Comparison of ENCODE assay signal across 10 mouse cellular contexts in the genomic region with DNA sequence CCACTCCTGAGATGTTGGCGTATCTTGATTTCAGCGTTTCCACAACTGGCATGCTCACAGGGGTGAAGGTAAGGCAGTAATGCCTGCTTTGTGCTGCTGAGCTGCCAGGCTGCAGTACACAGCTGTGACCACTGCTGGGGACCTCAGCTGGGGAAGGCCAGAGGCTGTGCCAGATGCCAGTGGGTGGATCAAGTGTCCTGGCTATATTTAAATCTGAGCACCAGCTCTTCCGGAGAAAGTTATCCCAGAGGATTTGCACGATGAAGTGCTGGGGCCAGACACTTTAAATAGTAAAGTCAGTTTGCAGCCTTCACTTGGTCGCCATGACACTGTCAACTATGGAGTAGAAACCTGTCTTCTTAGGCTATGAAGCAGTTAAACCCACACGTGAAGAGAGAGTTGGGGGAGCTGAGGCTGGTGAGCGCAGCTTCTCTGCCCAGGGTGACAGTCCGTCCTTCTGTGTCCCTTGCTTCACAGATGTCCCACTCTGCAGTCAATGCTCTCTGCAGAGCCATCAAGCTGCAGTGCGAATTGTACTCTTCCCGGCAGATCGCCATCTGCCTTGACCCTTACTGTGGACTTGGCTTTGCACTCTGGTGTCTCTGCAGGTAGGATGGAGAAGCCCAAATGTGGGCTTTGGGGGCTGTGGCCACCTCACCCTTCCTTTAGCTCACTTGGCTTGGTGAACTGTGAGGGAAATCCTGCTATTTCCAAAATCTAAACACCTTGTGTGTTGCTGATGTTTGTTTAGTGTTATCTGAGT. TPM values are rescaled to one million over a fixed set of nuclear protein-coding genes. Genes with fewer than 3 reads are reported as not detected.
DNase-seq lines count a peak whose midpoint lies in the region; TF ChIP-seq lines count a peak whose summit lies in the region.
"Had no signal": no experiment of that assay in that cellular context is flagged by ENCODE, and none has a peak within 500 bp of the region (broad histone marks: within the 10 kb centered on the region; RNA-seq: fewer than 3 reads in every experiment).

No protein-coding gene starts in this region.

- intact Hi-C loops in left cerebral cortex, postnatal 36 days (cut with DNase I): no loop called here
- intact Hi-C loops in gastrocnemius, postnatal 14 days (cut with DNase I; ENCODE audit: low total_unique reads): no loop called here
- intact Hi-C loops in heart, postnatal 14 days (cut with DNase I): loop anchor here (5.0 kb wide), 1 partner anchor 162 kb away; a partner anchor contains a TSS

- TF ChIP-seq POLR2A in cerebellum, adult 2 months (IDR thresholded peaks at IDR 0.05; ENCODE audit: borderline replicate concordance, insufficient read depth, low read length): no peak

- no peaks in the 10 kb centered on the region for H3K27me3 ChIP-seq in cerebellum, adult 2 months (ENCODE audit: control insufficient read depth, insufficient read depth, low read length)
- H3K27me3 ChIP-seq: embryonic facial prominence, embryonic 13.5 days had no signal

- WGBS in cerebellum, adult 2 months: 20% methylated on average over 11 of the region's 11 CpGs

- peak overlapping the region; percentile 92 for H3K27ac ChIP-seq in cerebellum, adult 2 months (ENCODE audit: insufficient read depth, low read length)
- H3K27ac ChIP-seq: embryonic facial prominence, embryonic 13.5 days had no signal

- H3K4me3 ChIP-seq in cerebellum, adult 2 months (replicated peaks; ENCODE audit: insufficient read depth, low read depth, low read length): no peak overlapping the region
- H3K4me3 ChIP-seq: embryonic facial prominence, embryonic 13.5 days had no signal

- DNase-seq in left cerebral cortex, postnatal 36 days (ENCODE audit: low spot score in 2 of 2): peak; percentile 36 to 47
- DNase-seq in left cerebral cortex, adult 18-20 months (ENCODE audit: low spot score in 2 of 2): no peak
- peak; percentile 86 to 89 for DNase-seq in cerebellum, adult 2 months
- DNase-seq in gastrocnemius, postnatal 14 days: peak; percentile 70
- peak; percentile 37 to 60 for DNase-seq in heart, postnatal 14 days
- no peak for DNase-seq in ovary, postnatal 36 days (ENCODE audit: low spot score)
- no peak for DNase-seq in embryo, embryonic 10.5 days (ENCODE audit: low spot score)
- DNase-seq in spleen, postnatal 4 days (ENCODE audit: low spot score in 2 of 2): no peak
- DNase-seq: adrenal gland, adult 8-10 months had no signal

- no peak for TF ChIP-seq CTCF in cerebellum, adult 2 months (IDR thresholded peaks at IDR 0.05; ENCODE audit: borderline replicate concordance, insufficient read depth, low read depth, low read length)

- H3K4me1 ChIP-seq in cerebellum, adult 2 months (ENCODE audit: control insufficient read depth, insufficient read depth, low read length): peaks cover 46% of the 10 kb centered on the region
- H3K4me1 ChIP-seq: embryonic facial prominence, embryonic 13.5 days had no signal

RNA-seq across cellular contexts. Expression of a gene that starts 28.5 kb away (rescaled TPM):
- 10 to 100 TPM; 14.0 to 20.8 TPM for total RNA-seq in left cerebral cortex, postnatal 36 days (2021)
- total RNA-seq in left cerebral cortex, adult 18-20 months (2021): 10 to 100 TPM; 20.8 to 25.4 TPM
- polyA plus RNA-seq in cerebellum, adult 2 months (2012; rRNA removed): 16.8 and 18.4 TPM in 2 replicates
- 10 to 100 TPM; 31.1 to 40.4 TPM for total RNA-seq in gastrocnemius, postnatal 14 days (2021)
- total RNA-seq in heart, postnatal 14 days (2021): 10 to 100 TPM; 44.0 to 48.4 TPM

Comparison
In these comparisons a context has a peak if more than half of its experiments do, and no peak if none do; other contexts are left out.
1. DNase-seq: peak in left cerebral cortex, postnatal 36 days (2 of 2), cerebellum, adult 2 months (2 of 2), gastrocnemius, postnatal 14 days (single experiment) and heart, postnatal 14 days (2 of 2); none in left cerebral cortex, adult 18-20 months (0 of 2), ovary, postnatal 36 days (single experiment), embryo, embryonic 10.5 days (single experiment) and spleen, postnatal 4 days (0 of 2).